Mouse (Mus musculus) forebrain, embryonic 11.5 days (tissue): ENCODE data around the gene Dlg1. TPM values are rescaled to one million over a fixed set of nuclear protein-coding genes. Genes with fewer than 3 reads are reported as not detected.

Source experiments
- ATAC-seq: fragments of 200-750 bp; cut with Nextera tagmentation; replicated peaks from 2 replicates; pipeline ENCODE4 v1.8.0; 2017; ENCODE audit warnings: moderate TSS enrichment; ENCODE audit not compliant: low FRiP score
- DNase-seq: peaks from one replicate; pipeline ENCODE4 v3.0.0-alpha.2; 2017; ENCODE audit warnings: low spot score
- H3K27ac ChIP-seq: fragments of 300-500 bp; sonication (generic); 2 replicates; pipeline ENCODE4 v1.5.1; 2014; ENCODE audit warnings: low read depth, low read length
- H3K27me3 ChIP-seq: fragments of 300-500 bp; sonication (generic); 2 replicates; pipeline ENCODE4 v1.6.1; 2014; ENCODE audit warnings: mild to moderate bottlenecking, low read length, mixed read lengths; ENCODE audit not compliant: control insufficient read depth, insufficient read depth
- H3K36me3 ChIP-seq: fragments of 300-500 bp; sonication (generic); 2 replicates; pipeline ENCODE4 v1.6.1; 2014; ENCODE audit warnings: mild to moderate bottlenecking, low read length, moderate library complexity, mixed read lengths; ENCODE audit not compliant: control insufficient read depth, insufficient read depth
- H3K4me1 ChIP-seq: fragments of 300-500 bp; sonication (generic); replicated peaks from 2 replicates; pipeline ENCODE4 v1.6.1; 2014; ENCODE audit warnings: low read length, mixed read lengths; ENCODE audit not compliant: control insufficient read depth, insufficient read depth
- H3K4me2 ChIP-seq: fragments of 300-500 bp; sonication (generic); 2 replicates; pipeline ENCODE4 v1.6.1; 2014; ENCODE audit warnings: low read depth, mild to moderate bottlenecking, low read length, moderate library complexity, mixed read lengths; ENCODE audit not compliant: severe bottlenecking
- H3K4me3 ChIP-seq: fragments of 300-500 bp; sonication (generic); 2 replicates; pipeline ENCODE4 v1.5.1; 2014; ENCODE audit warnings: low read depth, low read length
- H3K9ac ChIP-seq: fragments of 300-500 bp; sonication (generic); 2 replicates; pipeline ENCODE4 v1.6.1; 2014; ENCODE audit warnings: low read length
- H3K9me3 ChIP-seq: fragments of 300-500 bp; sonication (generic); 2 replicates; pipeline ENCODE4 v1.6.1; 2016; ENCODE audit warnings: low read length, mixed read lengths; ENCODE audit not compliant: control insufficient read depth
- WGBS: fragments of 180-500 bp; shearing (Covaris S2); extraction: QIAGEN DNeasy Blood & Tissue Kit; methylation state at CpG from one replicate; pipeline ENCODE4 v1.1.7; 2014; 5-methylcytosine and 5-hydroxymethylcytosine counted together
- polyA plus RNA-seq: library from polyadenylated mRNA; unstranded; fragments of >200 nt; fragmentation: Nextera tagmentation; extraction: Ambion mirVana; gene quantifications from 2 replicates; pipeline ENCODE4 v1.2.1, GENCODE M21; 2014

Dlg1 gene
- polyA plus RNA-seq, 1 experiment from 2014 or later, result 38.5 TPM

GRCm38 (mm10) chr16:31826049-31826448 lies 162.8 kb downstream of the Dlg1 start:
- ATAC-seq (no peak), DNase-seq (peak; percentile 58)
- H3K27me3 ChIP-seq, result no peaks in the 10 kb centered on the region
- WGBS, result 18% methylated on average over 4 of the region's 4 CpGs
- no peaks in the 10 kb centered on the region for H3K9me3 ChIP-seq
- no peak overlapping the region for H3K9ac ChIP-seq
- no peak overlapping the region for H3K4me2 ChIP-seq
- H3K27ac ChIP-seq, result peak overlapping the region; percentile 31; the same call in 1 of the 2 replicates
- H3K4me1 ChIP-seq, result peaks cover 2% of the 10 kb centered on the region; the same call in 1 of the 2 replicates
- H3K36me3 ChIP-seq, result no peaks in the 10 kb centered on the region
- H3K4me3 ChIP-seq, result no peak overlapping the region

GRCm38 (mm10) chr16:31830726-31831125 lies 167.5 kb downstream of the Dlg1 start:
- Histone ChIP-seq H3K36me3 (no peaks in the 10 kb centered on the region), H3K27ac (no peak overlapping the region), H3K4me2 (no peak overlapping the region), H3K9ac (no peak overlapping the region), H3K4me3 (no peak overlapping the region), H3K9me3 (no peaks in the 10 kb centered on the region), H3K4me1 (peaks cover 2% of the 10 kb centered on the region; the same call in 1 of the 2 replicates), H3K27me3 (no peaks in the 10 kb centered on the region)
- WGBS, result 95% methylated on average over 4 of the region's 4 CpGs
- DNase-seq (no peak), ATAC-seq (no peak)

- no peaks in the 10 kb centered on the region for H3K36me3 ChIP-seq
- no peaks in the 10 kb centered on the region for H3K9me3 ChIP-seq
- no peaks in the 10 kb centered on the region for H3K4me1 ChIP-seq
- H3K27me3 ChIP-seq, result no peaks in the 10 kb centered on the region
- DNase-seq (no peak), ATAC-seq (no peak)
- H3K27ac ChIP-seq, result no peak overlapping the region
- no peak overlapping the region for H3K4me2 ChIP-seq
- no peak overlapping the region for H3K9ac ChIP-seq
- 95% methylated on average over 10 of the region's 10 CpGs for WGBS
- no peak overlapping the region for H3K4me3 ChIP-seq
Observed at GRCm38 (mm10) chr16:31832630-31833422, 169.6 kb downstream of the Dlg1 start.

GRCm38 (mm10) chr16:31834011-31834584 lies 170.9 kb downstream of the Dlg1 start:
- H3K27ac ChIP-seq, result no peak overlapping the region
- 70% methylated on average over 7 of the region's 7 CpGs for WGBS
- no peaks in the 10 kb centered on the region for H3K9me3 ChIP-seq
- no peaks in the 10 kb centered on the region for H3K4me1 ChIP-seq
- no peak for ATAC-seq
- DNase-seq, result no peak
- H3K27me3 ChIP-seq, result no peaks in the 10 kb centered on the region
- no peak overlapping the region for H3K4me2 ChIP-seq
- no peak overlapping the region for H3K4me3 ChIP-seq
- no peaks in the 10 kb centered on the region for H3K36me3 ChIP-seq
- H3K9ac ChIP-seq, result no peak overlapping the region

DNA sequence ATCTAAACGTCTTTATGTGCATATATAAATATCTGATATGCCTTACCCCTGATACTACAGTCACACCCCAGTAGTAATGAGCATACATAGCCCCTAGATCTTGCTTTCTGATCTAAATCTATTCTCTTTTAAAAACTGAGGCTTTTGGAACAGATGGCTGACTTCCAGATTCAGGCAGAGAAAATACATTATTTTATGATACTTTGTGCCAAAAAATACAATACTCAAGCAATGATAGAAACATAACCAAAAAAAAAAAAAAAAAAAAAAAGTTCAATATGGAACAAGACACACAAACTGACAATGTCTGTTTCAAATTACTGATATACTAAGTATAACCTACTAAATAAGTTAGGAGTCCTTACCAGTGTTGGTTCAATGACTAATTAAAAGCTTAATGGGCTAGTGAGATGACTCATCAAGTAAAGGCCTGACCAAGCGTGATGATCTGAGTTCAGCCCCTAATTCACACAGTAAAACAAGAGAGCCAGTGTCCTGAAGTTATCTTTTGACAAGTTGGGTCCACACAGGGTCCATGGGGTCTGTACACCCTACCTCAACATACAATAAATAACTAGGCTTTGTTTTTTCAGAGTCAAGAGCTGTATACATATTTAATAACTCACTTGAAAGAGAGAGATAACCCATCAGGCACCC lies 171.5 kb downstream of the Dlg1 start:
- no peaks in the 10 kb centered on the region for H3K4me1 ChIP-seq
- WGBS, result 74% methylated on average over 2 of the region's 2 CpGs
- no peaks in the 10 kb centered on the region for H3K27me3 ChIP-seq
- H3K27ac ChIP-seq, result no peak overlapping the region
- no peak overlapping the region for H3K9ac ChIP-seq
- no peaks in the 10 kb centered on the region for H3K9me3 ChIP-seq
- H3K36me3 ChIP-seq, result no peaks in the 10 kb centered on the region
- no peak overlapping the region for H3K4me3 ChIP-seq
- ATAC-seq (no peak), DNase-seq (no peak)
- H3K4me2 ChIP-seq, result no peak overlapping the region

DNA sequence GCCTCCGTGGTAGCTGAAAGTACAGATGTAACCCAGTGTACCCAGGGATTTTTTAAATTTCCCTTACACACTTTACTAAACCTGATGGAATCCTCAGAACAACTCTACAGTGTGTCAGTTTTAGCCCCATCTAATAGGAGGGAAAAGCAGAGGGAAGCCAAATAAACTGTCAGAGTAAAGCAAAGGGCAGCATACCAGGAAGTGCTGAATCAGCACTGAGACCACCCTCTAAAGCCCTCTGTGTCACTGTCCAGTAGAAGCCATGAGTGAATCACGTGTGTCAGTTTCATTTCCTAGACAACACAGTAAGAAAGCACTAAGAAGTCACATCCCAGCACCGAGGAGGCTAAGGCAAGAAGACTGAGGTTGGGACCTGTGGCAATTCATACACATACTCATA lies 174.1 kb downstream of the Dlg1 start:
- ATAC-seq (no peak), DNase-seq (no peak)
- Histone ChIP-seq H3K4me3 (no peak overlapping the region), H3K36me3 (no peaks in the 10 kb centered on the region), H3K27me3 (no peaks in the 10 kb centered on the region), H3K4me2 (no peak overlapping the region), H3K4me1 (no peaks in the 10 kb centered on the region), H3K9me3 (no peaks in the 10 kb centered on the region), H3K27ac (no peak overlapping the region), H3K9ac (no peak overlapping the region)
- 94% methylated on average over 3 of the region's 3 CpGs for WGBS

- Histone ChIP-seq H3K27me3 (no peaks in the 10 kb centered on the region), H3K4me2 (no peak overlapping the region), H3K9ac (no peak overlapping the region), H3K9me3 (no peaks in the 10 kb centered on the region), H3K27ac (no peak overlapping the region), H3K4me3 (no peak overlapping the region), H3K4me1 (no peaks in the 10 kb centered on the region), H3K36me3 (no peaks in the 10 kb centered on the region)
- DNase-seq, result no peak
- no peak for ATAC-seq
- WGBS, result 92% methylated on average over 3 of the region's 3 CpGs
Observed at GRCm38 (mm10) chr16:31844246-31844645, 181.0 kb downstream of the Dlg1 start.

- Histone ChIP-seq H3K4me2 (no peak overlapping the region), H3K4me3 (no peak overlapping the region), H3K36me3 (no peaks in the 10 kb centered on the region), H3K4me1 (no peaks in the 10 kb centered on the region), H3K9me3 (no peaks in the 10 kb centered on the region), H3K27ac (no peak overlapping the region), H3K27me3 (no peaks in the 10 kb centered on the region), H3K9ac (no peak overlapping the region)
- ATAC-seq, result no peak
- 83% methylated on average over 10 of the region's 10 CpGs for WGBS
- DNase-seq, result no peak
Observed at GRCm38 (mm10) chr16:31846763-31847162, 183.5 kb downstream of the Dlg1 start.
